Mouse (Mus musculus) adrenal gland, adult 10 weeks (tissue): ENCODE measurements around the gene Ccdc6. TPM values are rescaled to one million over a fixed set of nuclear protein-coding genes. Genes with fewer than 3 reads are reported as not detected.

Experiments used
- polyA plus RNA-seq: library from polyadenylated mRNA; stranded (reverse); fragments of 350-450 nt; fragmentation: Illumina TruSeq; extraction: RNeasy Lipid Tissue Mini Kit (QIAGEN cat#74804); gene quantifications from one replicate; pipeline ENCODE4 v1.2.3, GENCODE M21; 2014; ENCODE audit warnings: low read depth, low replicate concordance

Ccdc6 gene
- polyA plus RNA-seq, result 49.8 TPM

DNA sequence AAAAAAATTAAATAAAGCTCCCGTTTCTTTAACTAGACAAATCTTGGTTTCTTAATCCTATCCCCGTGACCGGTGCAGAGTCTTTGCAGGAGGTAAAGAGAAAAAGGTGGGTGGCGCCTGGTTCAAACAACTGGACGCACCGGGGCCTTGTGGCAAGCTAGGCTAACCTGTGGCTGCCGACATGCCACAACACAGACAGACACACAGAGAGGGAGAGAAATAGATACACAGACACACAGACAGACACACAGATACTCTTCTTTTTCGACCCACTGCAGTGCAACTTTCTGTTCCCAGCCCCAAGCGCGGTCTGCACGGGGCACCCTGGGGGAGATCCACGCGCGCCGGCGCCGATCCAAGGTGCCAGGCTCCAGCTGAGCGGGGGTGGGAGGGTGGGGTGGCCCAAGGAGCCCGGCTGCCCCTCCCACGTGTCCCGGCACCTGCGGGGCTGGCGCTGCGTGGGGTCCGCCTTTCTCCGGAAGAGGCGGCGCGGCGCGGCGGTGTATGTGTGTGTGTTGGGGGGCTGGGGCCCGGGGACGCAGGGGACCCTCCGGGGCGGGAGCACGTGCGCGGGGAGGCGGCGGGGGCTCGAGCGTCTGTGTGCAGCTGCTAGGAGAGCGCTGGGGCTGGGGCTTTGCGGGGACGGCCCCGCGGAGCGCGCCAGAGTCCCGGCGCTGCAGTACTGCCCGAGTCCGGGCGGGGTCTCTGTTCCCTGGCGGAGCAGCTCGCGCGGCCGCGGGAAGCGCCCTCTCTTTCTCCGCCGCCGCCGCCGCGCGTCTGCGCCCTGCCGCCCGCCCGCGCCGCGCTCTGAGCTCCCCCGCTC lies at the start of gene Ccdc6:
TSS of gene Ccdc6 (plus strand) at position 756 of the 823 bp plus-strand sequence.

GRCm38 (mm10) chr10:70204505-70205399 lies 107.8 kb downstream of the Ccdc6 start, which contains the start of gene Mrln:
Mrln (plus strand) TSS chr10:70204664.

Other genes starting within 250 kb of the Ccdc6 start
- gene Mrln, start 107.5 kb downstream of the Ccdc6 start, polyA plus RNA-seq, result not detected
- gene Slc16a9, start 148.0 kb downstream of the Ccdc6 start, polyA plus RNA-seq, result 5.2 TPM